Mouse (Mus musculus) erythroblast, embryonic 14.5 days (primary cell): ENCODE data around the gene Dab2ip. TPM values are rescaled to one million over a fixed set of nuclear protein-coding genes. Genes with fewer than 3 reads are reported as not detected.

ENCODE experiments used
- H3K27me3 ChIP-seq: 2 replicates; pipeline ENCODE4 v1.6.1; 2012; ENCODE audit warnings: inconsistent platforms; ENCODE audit not compliant: control insufficient read depth
- H3K36me3 ChIP-seq: 2 replicates; pipeline ENCODE4 v1.6.1; 2012; ENCODE audit warnings: mild to moderate bottlenecking, inconsistent platforms; ENCODE audit not compliant: control insufficient read depth
- H3K4me1 ChIP-seq: 2 replicates; pipeline ENCODE4 v1.6.1; 2012; ENCODE audit warnings: inconsistent platforms; ENCODE audit not compliant: control insufficient read depth
- H3K4me3 ChIP-seq: replicated peaks from 2 replicates; pipeline ENCODE3; 2012; ENCODE audit warnings: moderate library complexity, mild to moderate bottlenecking, inconsistent platforms
- H3K9me3 ChIP-seq: 2 replicates; pipeline ENCODE4 v1.6.1; 2012; ENCODE audit warnings: low read length, inconsistent platforms, mixed read lengths; ENCODE audit not compliant: control insufficient read depth
- GATA1 ChIP-seq: IDR thresholded peaks from 2 replicates; pipeline ENCODE4 v1.6.1; 2012; ENCODE audit warnings: low read length, inconsistent platforms, mixed read lengths
- TAL1 ChIP-seq: IDR thresholded peaks from 3 replicates; pipeline ENCODE4 v1.6.1; 2012; ENCODE audit warnings: low read length, inconsistent platforms, mixed read lengths
- polyA plus RNA-seq: library from polyadenylated mRNA; stranded (reverse); fragments of >175 nt; gene quantifications from 2 replicates; pipeline ENCODE4 v1.2.3, GENCODE M21; 2012

Gene Dab2ip
- polyA plus RNA-seq, 1 experiment, result 0.20 TPM

DNA sequence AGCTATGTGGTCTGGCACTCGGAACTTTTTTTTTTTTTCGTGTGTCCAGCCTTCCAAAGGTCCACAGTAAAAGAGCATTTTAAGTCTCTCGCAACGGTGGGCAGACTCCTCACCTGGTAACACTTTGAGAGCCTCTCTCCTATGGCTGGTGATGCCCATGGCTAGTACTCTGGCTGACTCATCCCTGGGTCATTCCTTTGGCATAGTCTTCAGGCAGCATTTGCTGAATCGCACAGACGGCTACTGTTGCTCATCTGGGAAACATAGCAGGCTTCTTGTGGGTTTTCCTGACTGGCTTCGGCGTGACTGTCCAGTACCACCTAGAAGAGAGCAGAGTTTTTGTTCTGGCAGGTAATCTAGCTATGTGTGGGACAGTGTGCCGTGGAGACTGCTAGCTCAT lies 8.0 kb upstream of the Dab2ip start:
- H3K4me3 ChIP-seq, result no peak overlapping the region
- H3K4me1 ChIP-seq, result no peaks in the 10 kb centered on the region
- H3K27me3 ChIP-seq, result peaks cover 5% of the 10 kb centered on the region; the same call in 1 of the 2 replicates
- TF ChIP-seq TAL1 (no peak), GATA1 (no peak)
- no peaks in the 10 kb centered on the region for H3K36me3 ChIP-seq
- H3K9me3 ChIP-seq, result no peaks in the 10 kb centered on the region

DNA sequence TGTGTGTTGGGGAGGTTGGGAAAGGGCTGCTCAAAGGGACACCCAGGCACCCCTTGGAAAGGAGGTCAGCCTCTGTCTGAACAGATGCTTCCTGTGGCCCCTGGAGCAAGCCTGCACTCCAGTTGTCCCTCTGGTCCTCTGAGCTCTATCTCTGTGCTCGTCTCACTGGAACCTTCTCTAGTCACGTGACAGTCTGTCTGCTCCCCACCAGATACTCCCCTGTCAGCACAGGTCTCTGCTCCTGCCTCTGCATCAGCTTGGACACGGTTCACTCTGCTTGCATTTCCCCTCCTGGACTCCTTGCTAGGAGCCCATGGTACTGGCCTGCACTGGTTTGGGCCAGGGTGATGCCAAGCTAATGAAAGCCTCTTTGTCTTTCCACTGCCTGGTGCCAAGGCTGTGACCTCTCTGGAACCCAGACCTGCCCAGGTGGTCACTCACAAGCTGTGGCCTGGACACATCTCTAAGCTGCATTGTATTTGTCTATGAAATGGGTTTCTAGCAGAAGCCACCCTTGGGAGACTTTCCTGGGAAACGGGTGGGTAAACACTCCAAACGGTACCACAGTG lies 1.1 kb upstream of the Dab2ip start:
- H3K9me3 ChIP-seq, result no peaks in the 10 kb centered on the region
- H3K27me3 ChIP-seq, result no peaks in the 10 kb centered on the region
- TF ChIP-seq GATA1 (no peak), TAL1 (no peak)
- H3K36me3 ChIP-seq, result no peaks in the 10 kb centered on the region
- no peaks in the 10 kb centered on the region for H3K4me1 ChIP-seq
- H3K4me3 ChIP-seq, result no peak overlapping the region

DNA sequence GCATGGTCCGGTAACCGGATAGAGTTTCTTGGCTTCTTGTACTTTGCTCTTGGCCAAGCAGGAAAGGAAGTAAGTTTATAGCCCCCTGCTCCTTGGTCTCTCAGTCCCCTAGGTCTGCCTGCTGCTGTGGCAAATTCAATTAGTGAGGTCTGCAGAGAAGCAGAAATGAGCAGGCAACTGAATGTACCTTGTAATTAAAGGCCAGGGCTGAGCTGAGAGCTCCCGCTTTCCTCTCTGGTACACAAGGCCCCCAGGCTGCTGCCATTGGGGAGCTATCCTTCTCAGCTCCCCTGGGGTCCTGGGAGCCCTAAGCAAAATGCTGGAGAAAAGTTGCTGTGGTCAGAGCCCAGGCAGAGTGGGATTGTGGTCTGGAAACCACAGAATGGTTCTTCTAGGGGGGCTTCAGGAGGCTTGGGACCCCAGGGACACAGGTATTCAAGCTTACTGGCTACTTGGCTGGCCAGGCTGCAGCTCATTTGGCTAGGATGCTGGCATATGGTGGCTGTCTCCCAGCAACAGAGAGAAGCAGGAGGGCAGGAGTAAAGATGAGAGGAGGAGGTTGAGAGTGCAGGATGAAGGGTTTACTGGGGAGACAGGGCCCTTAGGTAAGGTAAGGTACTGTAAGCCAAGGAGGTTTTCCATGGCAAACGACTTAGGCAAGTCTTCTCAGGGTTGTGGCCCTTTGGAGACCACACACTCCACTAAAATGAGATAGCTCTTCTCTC lies 922 bp downstream of the Dab2ip start:
- no peak for TF ChIP-seq TAL1
- no peak for TF ChIP-seq GATA1
- H3K36me3 ChIP-seq, result no peaks in the 10 kb centered on the region
- H3K4me1 ChIP-seq, result no peaks in the 10 kb centered on the region
- H3K27me3 ChIP-seq, result no peaks in the 10 kb centered on the region
- H3K9me3 ChIP-seq, result no peaks in the 10 kb centered on the region
- no peak overlapping the region for H3K4me3 ChIP-seq

DNA sequence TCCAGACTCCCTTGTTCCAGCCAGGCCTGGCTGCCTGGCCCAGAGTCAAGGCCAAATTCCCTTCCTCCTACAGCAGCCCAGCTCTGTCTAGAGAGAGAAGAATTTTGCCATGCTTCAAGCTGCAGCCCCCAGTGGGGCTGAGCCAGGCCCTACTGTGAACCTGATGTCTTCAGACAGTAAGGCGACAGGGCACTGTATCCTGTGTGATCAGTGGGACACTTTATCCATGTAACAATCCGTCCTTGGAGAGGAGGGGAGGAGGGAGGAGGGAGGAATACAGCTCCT lies 1.4 kb downstream of the Dab2ip start:
- H3K4me1 ChIP-seq, result no peaks in the 10 kb centered on the region
- no peak for TF ChIP-seq GATA1
- no peak overlapping the region for H3K4me3 ChIP-seq
- no peaks in the 10 kb centered on the region for H3K36me3 ChIP-seq
- H3K9me3 ChIP-seq, result no peaks in the 10 kb centered on the region
- H3K27me3 ChIP-seq, result no peaks in the 10 kb centered on the region

DNA sequence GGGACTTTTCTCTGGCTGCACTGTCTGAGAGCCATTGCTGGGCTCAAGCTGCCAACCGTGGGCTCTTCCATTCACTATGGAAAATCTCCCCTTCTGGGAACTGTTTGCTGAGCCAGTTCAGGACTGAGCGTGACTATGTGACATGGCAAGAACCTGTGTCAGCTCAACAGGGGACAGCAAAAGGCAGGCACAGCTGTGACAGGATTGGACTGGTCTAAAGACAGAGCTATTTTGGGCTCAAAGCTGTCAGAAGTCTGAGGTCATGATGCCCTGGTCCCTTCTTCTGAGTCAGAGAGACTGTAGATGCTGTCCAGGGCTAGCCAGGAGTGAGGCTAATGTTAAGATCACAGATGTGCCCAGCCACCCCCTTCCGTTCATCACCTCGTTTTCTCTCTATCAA lies 5.7 kb downstream of the Dab2ip start:
- H3K9me3 ChIP-seq, result no peaks in the 10 kb centered on the region
- no peaks in the 10 kb centered on the region for H3K36me3 ChIP-seq
- H3K4me3 ChIP-seq, result no peak overlapping the region
- H3K27me3 ChIP-seq, result no peaks in the 10 kb centered on the region
- TF ChIP-seq TAL1 (no peak), GATA1 (no peak)
- no peaks in the 10 kb centered on the region; the same call in 1 of the 2 replicates for H3K4me1 ChIP-seq

DNA sequence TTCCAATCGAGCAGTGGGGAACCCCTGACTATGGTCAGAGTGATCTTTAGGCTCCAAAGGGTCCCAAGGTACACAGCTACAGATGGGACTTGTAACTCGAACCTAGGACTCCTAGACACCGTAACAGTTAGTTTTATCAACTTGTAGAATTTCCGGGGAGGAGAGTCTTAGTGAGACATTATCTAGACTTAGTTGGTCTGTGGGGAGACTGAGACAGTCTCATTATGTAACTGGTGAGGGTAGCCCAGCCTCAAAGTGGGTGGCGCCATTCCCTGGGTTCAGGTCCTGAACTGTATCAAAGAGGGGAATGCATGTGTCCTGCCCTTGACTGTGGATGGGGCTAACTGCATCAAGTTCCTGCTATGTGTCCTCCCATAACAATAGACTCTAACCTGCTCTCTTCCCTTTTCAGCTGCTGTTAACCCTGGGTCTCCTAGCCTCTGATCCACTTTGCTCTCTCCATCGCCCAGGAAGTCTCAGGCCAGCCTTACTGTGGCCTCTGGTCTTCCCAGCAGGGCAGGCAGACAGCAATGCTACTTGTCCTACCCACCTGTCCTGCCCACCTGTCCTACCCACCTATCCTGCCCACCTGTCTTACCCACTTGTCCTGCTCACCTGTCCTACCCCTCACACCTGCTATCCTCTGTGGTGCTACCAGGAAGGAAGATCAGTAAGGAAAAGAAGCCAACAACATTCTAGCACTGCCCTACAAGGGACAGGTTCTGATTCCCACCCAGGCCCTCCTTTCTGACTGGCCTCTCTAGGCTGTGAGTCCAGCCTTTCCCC lies 7.2 kb downstream of the Dab2ip start:
- Histone ChIP-seq H3K4me1 (no peaks in the 10 kb centered on the region; the same call in 1 of the 2 replicates), H3K36me3 (no peaks in the 10 kb centered on the region), H3K4me3 (no peak overlapping the region), H3K9me3 (no peaks in the 10 kb centered on the region), H3K27me3 (no peaks in the 10 kb centered on the region)
- no peak for TF ChIP-seq GATA1
- no peak for TF ChIP-seq TAL1

DNA sequence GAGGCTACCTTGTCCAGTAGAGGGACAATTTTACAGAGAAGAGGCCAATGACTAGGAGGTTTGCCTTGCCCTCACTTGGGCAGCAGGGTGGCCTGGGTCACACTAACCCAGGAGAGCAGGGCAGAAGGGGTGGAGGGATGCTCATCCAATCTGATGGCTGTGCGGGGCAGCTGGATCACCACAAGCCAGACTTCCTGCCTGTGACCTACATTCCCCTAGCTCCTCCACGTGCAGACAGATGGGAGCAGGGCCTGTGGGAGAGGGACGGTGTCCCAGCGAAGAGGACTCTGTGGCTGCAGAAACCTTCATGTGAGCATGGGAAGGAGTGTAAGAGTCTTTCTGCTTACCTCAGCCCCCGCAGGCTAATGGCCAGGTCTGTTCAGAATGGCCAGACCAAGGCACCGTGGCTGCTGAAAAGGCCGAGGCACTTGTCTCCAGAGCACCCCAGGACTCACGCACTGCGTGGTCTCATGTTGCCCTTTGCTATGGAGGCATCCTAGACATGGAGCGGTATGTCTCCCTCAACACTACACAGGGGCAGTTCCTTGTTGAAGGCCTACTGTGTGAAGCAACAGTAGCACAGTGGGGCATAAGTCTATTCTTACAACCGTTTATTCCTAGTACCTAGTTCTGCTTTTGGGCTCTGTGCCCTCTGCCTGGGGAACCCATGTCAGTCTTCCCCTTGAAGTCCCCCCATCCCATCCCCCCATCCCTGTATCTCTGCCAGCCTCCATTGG lies 9.1 kb downstream of the Dab2ip start:
- no peaks in the 10 kb centered on the region for H3K9me3 ChIP-seq
- H3K4me1 ChIP-seq, result no peaks in the 10 kb centered on the region; the same call in 1 of the 2 replicates
- H3K4me3 ChIP-seq, result no peak overlapping the region
- H3K27me3 ChIP-seq, result no peaks in the 10 kb centered on the region
- TF ChIP-seq GATA1 (no peak), TAL1 (no peak)
- H3K36me3 ChIP-seq, result no peaks in the 10 kb centered on the region

DNA sequence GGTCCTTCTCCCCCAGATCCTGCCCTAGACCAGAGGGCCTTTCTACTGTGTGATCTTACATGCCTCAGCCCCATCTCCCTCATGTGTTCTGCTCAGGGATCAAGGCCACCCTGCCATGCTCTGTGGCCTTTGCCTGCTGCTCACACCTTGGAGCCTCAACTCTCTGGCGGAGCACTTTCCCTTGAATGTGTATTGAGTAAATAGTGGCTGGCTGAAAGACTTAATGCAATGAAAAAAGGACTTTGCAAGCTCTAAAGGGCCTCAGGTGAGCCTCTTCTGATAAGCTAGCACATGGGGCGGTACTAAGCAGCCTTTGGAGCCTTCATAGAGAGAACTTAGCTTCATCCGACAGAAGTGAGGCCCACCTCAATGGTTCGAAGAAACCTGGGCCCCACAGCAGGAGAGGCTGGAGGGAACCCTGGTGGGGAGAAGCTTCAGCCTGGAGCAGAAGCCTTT lies 9.7 kb downstream of the Dab2ip start:
- H3K4me3 ChIP-seq, result no peak overlapping the region
- H3K27me3 ChIP-seq, result no peaks in the 10 kb centered on the region
- TF ChIP-seq GATA1 (no peak), TAL1 (no peak)
- no peaks in the 10 kb centered on the region for H3K9me3 ChIP-seq
- H3K36me3 ChIP-seq, result no peaks in the 10 kb centered on the region
- no peaks in the 10 kb centered on the region; the same call in 1 of the 2 replicates for H3K4me1 ChIP-seq

GRCm38 (mm10) chr2:35570743-35571142 lies 12.7 kb downstream of the Dab2ip start:
- Histone ChIP-seq H3K36me3 (no peaks in the 10 kb centered on the region), H3K4me3 (no peak overlapping the region), H3K4me1 (no peaks in the 10 kb centered on the region; the same call in 1 of the 2 replicates), H3K27me3 (no peaks in the 10 kb centered on the region), H3K9me3 (no peaks in the 10 kb centered on the region)
- no peak for TF ChIP-seq GATA1
- no peak for TF ChIP-seq TAL1
